Mouse (Mus musculus): ENCODE data around the gene Nfia.

The Nfia gene

GRCm38 (mm10) chr4:97839406-97840101 is 67.0 kb downstream of the Nfia start:
- no peak for DNase-seq (ENCODE audit: low spot score in 2 of 2)

- no peak for DNase-seq (ENCODE audit: low spot score in 2 of 2)
Measured at GRCm38 (mm10) chr4:97840227-97841062, 67.9 kb downstream of the Nfia start.

GRCm38 (mm10) chr4:97841063-97841595 is 68.6 kb downstream of the Nfia start:
- DNase-seq (ENCODE audit: low spot score in 2 of 2) = no peak

DNA sequence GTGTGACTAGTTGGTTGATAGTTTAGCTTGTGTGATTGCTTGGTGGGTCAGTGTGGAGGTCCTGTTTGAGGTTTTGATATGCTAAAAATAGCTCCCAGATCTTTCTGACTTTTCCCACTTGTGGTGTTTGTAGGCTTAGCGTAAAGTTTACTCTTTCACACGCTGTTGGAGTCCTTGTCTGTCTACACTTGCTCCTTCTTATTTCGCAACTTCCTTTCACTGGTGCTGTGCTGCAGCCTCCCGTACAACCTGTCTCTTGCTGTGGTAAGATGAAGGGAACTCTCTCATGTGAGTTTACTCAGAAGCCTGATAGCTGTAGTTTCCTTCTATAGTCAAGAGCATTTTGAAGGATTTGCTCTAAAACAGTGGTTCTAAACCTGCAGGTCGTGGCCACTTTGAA is 69.2 kb downstream of the Nfia start:
- DNase-seq (ENCODE audit: low spot score in 2 of 2) = no peak

- DNase-seq (ENCODE audit: low spot score in 2 of 2) = no peak
Measured at GRCm38 (mm10) chr4:97843981-97844690, 71.6 kb downstream of the Nfia start.

GRCm38 (mm10) chr4:97844899-97845298 is 72.4 kb downstream of the Nfia start:
- DNase-seq (ENCODE audit: low spot score in 2 of 2) = no peak

- no peak for DNase-seq (ENCODE audit: low spot score in 2 of 2)
Measured at GRCm38 (mm10) chr4:97847653-97848052, 75.1 kb downstream of the Nfia start.

- DNase-seq (ENCODE audit: low spot score in 2 of 2) = no peak
Measured at GRCm38 (mm10) chr4:97850991-97851390, 78.5 kb downstream of the Nfia start.

- no peak for DNase-seq (ENCODE audit: low spot score in 2 of 2)
Measured at GRCm38 (mm10) chr4:97851698-97852097, 79.2 kb downstream of the Nfia start.

DNA sequence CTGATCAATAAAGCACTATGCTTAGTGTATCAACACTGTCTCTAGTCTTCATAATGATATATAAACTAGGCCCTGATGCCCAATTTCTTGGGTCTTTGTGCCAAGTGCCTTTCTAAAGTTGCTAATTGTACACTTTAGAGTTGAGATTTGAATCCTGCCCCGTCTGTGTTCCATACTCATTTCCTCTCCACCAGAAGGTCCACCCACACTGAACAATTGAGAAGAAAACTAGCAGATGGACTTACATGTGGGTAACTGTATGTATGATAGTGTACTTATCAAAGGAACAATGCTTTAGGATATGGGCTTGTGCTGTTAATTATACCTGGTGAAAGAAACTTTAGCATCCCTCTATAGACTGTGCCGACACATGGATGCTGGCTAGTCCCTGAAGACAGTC is 80.1 kb downstream of the Nfia start:
- no peak for DNase-seq (ENCODE audit: low spot score in 2 of 2)

GRCm38 (mm10) chr4:97854779-97855178 is 82.2 kb downstream of the Nfia start:
- DNase-seq (ENCODE audit: low spot score in 2 of 2) = no peak

DNA sequence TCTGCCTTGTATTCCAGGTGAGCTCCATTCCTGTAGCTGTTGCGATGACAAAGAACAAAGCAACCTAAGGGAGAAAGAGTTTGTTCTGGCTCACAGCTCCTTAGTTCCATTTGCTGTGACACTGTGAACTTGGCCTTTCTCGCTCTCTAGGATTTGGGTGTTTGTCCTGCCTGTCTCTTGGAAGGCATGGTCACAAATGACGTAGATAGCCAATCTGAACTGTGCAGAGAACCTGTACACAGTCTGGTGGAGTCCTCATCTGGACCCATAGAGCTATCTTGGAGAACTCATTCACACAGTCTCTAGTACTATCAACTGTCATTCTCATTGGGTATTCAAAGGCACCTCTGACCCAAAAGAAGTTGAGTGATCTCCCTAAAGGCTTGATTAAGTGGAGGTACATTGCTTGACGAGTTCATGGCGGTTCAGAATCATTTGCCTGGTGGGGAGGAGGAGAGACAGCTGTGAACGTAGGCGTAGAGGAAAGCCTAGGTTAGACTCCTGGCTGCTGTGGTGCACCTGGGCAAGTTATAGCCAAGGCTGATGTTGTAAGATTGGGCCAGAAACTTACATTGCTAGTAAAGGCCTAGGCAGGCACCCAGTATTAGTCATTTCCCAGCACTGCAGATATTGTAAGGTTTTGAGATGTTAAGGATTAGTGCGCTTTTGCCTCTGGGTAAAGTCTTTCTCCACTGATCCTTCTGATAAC is 83.3 kb downstream of the Nfia start:
- DNase-seq (ENCODE audit: low spot score in 2 of 2) = no peak

DNA sequence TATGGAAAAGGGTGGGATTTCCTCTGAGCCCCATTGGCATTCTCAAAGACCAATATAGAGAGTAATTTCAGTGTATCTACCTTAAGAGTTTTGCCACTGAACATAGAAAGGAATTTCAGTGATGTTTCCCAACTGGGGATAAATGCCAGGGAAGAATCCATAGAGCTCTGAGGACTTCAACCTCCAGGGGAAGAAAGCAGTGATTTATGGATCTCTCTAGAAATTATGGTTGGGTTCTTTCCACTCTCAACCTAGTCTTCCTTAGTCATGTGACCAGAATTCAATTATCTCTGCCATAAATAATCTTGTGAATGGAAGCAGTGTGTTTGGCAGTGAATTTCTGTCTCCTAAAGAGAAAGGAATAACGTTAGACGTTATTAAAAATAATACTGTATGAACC is 85.0 kb downstream of the Nfia start:
- no peak for DNase-seq (ENCODE audit: low spot score in 2 of 2)

DNA sequence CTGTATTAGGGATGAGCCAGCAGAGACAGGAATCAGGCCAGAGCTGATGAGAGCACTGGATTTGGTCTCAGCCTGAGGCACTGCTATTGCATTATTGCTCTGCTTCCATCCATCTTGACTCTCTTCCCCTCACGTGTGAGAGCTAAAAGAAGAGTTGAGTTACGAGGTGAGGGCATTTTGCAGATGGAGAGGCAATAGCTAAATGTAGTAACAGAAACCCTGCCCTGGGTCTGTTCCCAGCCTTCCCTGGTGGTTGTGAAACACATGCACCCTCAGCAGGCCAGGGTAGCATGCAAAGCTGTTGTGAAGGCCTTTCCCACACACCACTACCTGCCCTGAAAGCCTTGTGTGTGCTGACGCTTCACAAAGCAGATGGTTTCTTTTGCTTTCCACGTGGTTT is 86.9 kb downstream of the Nfia start:
- no peak for DNase-seq (ENCODE audit: low spot score in 2 of 2)

DNA sequence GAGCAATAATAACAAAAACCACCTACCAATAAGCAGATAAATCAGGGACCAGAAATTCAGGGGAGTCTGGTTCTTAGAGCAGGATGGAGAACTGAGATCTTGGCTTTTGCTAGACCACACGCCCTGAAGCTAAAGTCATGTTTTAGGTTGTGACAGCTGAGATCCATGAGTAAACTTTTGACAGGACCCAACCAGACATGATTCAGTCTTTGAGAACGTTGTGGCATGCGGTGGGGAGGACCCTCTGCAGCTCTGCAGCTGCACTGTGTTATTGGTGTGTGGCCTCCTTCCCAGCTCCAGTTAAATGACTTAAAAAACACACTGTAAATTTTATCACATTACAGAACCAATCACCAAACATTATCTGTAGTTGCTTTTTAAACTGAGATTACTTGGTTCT is 87.8 kb downstream of the Nfia start:
- no peak for DNase-seq (ENCODE audit: low spot score in 2 of 2)

DNA sequence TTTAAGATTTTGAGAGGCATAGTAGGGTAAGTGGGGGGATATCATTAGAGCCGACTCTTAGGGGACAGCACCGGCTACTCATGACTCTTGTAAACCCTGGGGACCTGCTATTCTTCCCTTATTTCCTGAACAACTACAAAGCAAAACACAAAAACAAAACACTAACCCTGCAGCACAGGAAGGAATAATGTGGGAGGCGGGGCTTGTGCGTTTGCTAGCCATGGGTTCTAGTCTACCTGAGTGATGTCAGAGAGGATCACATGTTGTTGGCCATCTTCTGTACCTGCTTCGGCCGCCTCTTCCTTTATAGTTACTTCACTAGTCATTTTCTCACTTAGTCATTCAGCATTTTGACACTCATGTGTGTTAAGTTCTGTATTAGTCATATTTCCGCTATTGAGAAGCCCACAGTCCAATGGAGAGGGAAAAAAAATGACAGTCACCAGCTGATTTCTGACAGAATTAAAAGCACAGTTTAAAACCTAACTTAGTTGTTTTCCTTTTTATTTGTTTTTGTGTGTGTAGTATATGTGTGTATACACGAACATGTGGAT is 88.3 kb downstream of the Nfia start:
- DNase-seq (ENCODE audit: low spot score in 2 of 2) = no peak

DNA sequence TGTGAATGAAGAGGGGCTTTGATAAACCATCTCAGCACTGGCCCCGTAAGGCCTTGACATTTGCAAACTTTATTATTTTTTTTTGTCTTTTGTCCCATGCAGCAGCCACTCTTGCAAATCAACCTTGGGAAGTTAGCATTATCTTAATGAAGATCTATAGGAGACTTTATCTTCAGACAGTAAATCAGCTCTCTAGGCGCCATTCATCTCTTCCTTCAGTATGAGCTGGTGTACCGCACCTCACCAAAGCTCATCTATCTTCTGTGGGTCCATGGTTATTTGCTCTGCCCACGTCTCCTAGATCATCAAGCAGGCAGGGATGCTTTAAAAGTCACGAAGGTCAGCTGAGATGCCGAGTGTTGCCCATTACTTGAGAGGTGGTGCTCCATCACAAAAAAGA is 89.8 kb downstream of the Nfia start:
- no peak for DNase-seq (ENCODE audit: low spot score in 2 of 2)

DNA sequence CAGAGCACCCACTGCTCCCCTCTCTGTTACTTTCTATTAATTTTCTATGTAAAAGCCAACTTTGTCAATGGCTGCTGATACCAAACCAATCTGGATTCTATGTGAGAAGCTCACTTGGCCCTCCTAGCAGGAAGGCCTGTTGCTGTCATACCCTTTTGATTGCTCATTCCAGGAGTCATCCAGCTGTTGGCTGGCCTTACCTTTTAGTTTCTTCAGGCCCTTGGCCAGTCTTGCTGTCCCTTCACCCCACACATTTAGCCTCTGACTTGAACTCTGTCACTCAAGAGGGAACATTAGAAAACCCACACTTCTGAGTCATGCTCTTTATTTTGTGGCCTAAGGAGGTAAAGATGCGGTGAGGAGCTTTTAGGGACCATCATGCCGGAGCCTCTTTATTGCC is 91.7 kb downstream of the Nfia start:
- DNase-seq (ENCODE audit: low spot score in 2 of 2) = no peak

- DNase-seq (ENCODE audit: low spot score in 2 of 2) = no peak
Measured at GRCm38 (mm10) chr4:97865410-97865953, 92.9 kb downstream of the Nfia start.

- DNase-seq (ENCODE audit: low spot score in 2 of 2) = no peak
Measured at GRCm38 (mm10) chr4:97866463-97866862, 93.9 kb downstream of the Nfia start.

GRCm38 (mm10) chr4:97868307-97868937 is 95.9 kb downstream of the Nfia start:
- no peak for DNase-seq (ENCODE audit: low spot score in 2 of 2)

Data from right cerebral cortex, postnatal 36 days (tissue).